Comparison of ENCODE assay signal across 8 mouse cellular contexts in the genomic region with DNA sequence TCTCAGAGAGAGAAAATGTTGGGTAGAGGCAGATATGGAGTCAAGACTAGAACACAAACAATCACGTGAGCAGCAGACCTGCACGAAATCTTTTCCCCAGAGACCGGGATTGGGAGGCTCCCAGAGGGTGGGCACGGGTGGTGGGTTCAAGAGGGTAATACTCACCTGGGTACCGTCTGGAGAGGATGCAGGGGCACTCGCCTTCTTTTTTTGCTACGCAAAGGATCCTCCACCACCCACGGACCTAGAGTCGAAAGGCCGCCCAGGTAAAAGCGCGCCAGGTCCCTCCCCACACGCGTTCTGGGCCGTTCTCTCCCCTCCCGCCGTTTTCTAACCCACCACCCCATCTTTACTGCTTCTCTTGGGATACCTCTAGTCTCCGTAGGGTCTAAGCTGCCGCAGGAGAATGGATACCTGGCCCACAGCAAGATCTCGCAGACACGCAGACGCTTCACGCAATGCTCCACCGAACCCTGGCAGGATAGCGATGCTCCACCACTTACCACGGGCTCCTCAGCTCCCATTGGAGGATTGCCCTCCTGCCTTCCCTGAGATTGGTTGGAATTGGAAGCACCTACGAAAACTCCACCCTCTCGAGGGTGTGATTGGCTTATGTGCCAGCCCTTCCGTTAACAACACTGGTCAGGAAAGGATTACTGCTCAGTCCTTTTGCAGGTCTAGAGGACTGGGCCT. TPM values are rescaled to one million over a fixed set of nuclear protein-coding genes. Genes with fewer than 3 reads are reported as not detected.
DNase-seq lines count a peak whose midpoint lies in the region; ATAC-seq and TF ChIP-seq lines count a peak whose summit lies in the region.

A gene (minus strand): TSS at position 500 of the 693 bp plus-strand sequence.

- peaks cover 6% of the 10 kb centered on the region; the same call in 1 of the 2 replicates for H3K4me1 ChIP-seq in G1E (ENCODE audit: insufficient read depth, low read depth, low read length)
- peaks cover 8% of the 10 kb centered on the region; the same call in 1 of the 2 replicates for H3K4me1 ChIP-seq in forebrain, embryonic 13.5 days
- no peaks in the 10 kb centered on the region for H3K4me1 ChIP-seq in heart, postnatal 0 days (ENCODE audit: control insufficient read depth, insufficient read depth)
- peaks cover 0 to 6% of the 10 kb centered on the region in 2 experiments; a peak in 1 of 4 replicates for H3K4me1 ChIP-seq in liver, embryonic 14.5 days (replicated peaks; ENCODE audit: control insufficient read depth in 2 of 2, insufficient read depth in 2 of 2, low read length in 1 of 2)
- no peaks in the 10 kb centered on the region for H3K4me1 ChIP-seq in stomach, postnatal 0 days (replicated peaks; ENCODE audit: control insufficient read depth, insufficient read depth)

- TF ChIP-seq CTCF in G1E (IDR thresholded peaks at IDR 0.05; ENCODE audit: low read depth, low read length), result no peak
- TF ChIP-seq CTCF in heart, postnatal 0 days (IDR thresholded peaks at IDR 0.05; ENCODE audit: low read depth), result no peak
- no peak for TF ChIP-seq CTCF in liver, embryonic 14.5 days (IDR thresholded peaks at IDR 0.05; ENCODE audit: low read depth)
- TF ChIP-seq CTCF in stomach, postnatal 0 days (IDR thresholded peaks at IDR 0.05; ENCODE audit: low read depth), result no peak

- H3K9ac ChIP-seq in forebrain, embryonic 13.5 days, result peak within 1 kb of the TSS; percentile 71
- H3K9ac ChIP-seq in heart, postnatal 0 days (replicated peaks; ENCODE audit: low read depth, low read length), result peak within 1 kb of the TSS; percentile 66
- H3K9ac ChIP-seq in liver, embryonic 14.5 days (replicated peaks), result peak within 1 kb of the TSS; percentile 65
- H3K9ac ChIP-seq in stomach, postnatal 0 days (ENCODE audit: low read length), result peak within 1 kb of the TSS; percentile 61

- ATAC-seq in G1E (ENCODE audit: extremely low read depth, insufficient number of reproducible peaks, low FRiP score, poor library complexity, severe bottlenecking), result peak; percentile 98
- peak; percentile 99 for ATAC-seq in forebrain, embryonic 13.5 days
- ATAC-seq in heart, postnatal 0 days (ENCODE audit: insufficient read depth, low read depth), result peak; percentile 99
- ATAC-seq in liver, embryonic 14.5 days (ENCODE audit: insufficient read depth), result peak; percentile 100
- ATAC-seq in stomach, postnatal 0 days (ENCODE audit: low FRiP score, low TSS enrichment), result peak; percentile 99

- peak; percentile 65 for DNase-seq in G1E (ENCODE audit: low spot score)
- peak; percentile 77 for DNase-seq in cerebellum, adult 11 months
- peak; percentile 83 for DNase-seq in heart, postnatal 0 days (ENCODE audit: low spot score)
- peak; percentile 81 to 89 for DNase-seq in kidney, postnatal 36 days
- peak; percentile 74 to 78 (median 77) for DNase-seq in liver, embryonic 14.5 days (ENCODE audit: low read depth in 3 of 3, low spot score in 3 of 3)
- peak; percentile 61 for DNase-seq in neural tube, embryonic 10.5 days (ENCODE audit: extremely low spot score, low spot score)
- peak; percentile 71 for DNase-seq in stomach, postnatal 0 days (ENCODE audit: low spot score)

- no peaks in the 10 kb centered on the region for H3K9me3 ChIP-seq in G1E (replicated peaks)
- no peaks in the 10 kb centered on the region for H3K9me3 ChIP-seq in forebrain, embryonic 13.5 days (replicated peaks)
- no peaks in the 10 kb centered on the region for H3K9me3 ChIP-seq in heart, postnatal 0 days (replicated peaks; ENCODE audit: control insufficient read depth, low read length)
- no peaks in the 10 kb centered on the region for H3K9me3 ChIP-seq in liver, embryonic 14.5 days (ENCODE audit: control insufficient read depth, low read length)
- no peaks in the 10 kb centered on the region for H3K9me3 ChIP-seq in stomach, postnatal 0 days (ENCODE audit: control insufficient read depth, low read length)

- H3K27ac ChIP-seq in forebrain, embryonic 13.5 days, result no peak within 1 kb of the TSS
- H3K27ac ChIP-seq in heart, postnatal 0 days (ENCODE audit: low read depth), result peak within 1 kb of the TSS; percentile 38; the same call in 1 of the 2 replicates
- no peak within 1 kb of the TSS for H3K27ac ChIP-seq in liver, embryonic 14.5 days
- H3K27ac ChIP-seq in stomach, postnatal 0 days (replicated peaks), result 0 out of 2 replicates have a peak within 1 kb of the TSS, but pooled peaks have one; percentile 24

- no peaks in the 10 kb centered on the region for H3K27me3 ChIP-seq in G1E (ENCODE audit: insufficient read depth, low read length)
- peaks cover 23% of the 10 kb centered on the region for H3K27me3 ChIP-seq in forebrain, embryonic 13.5 days
- no peaks in the 10 kb centered on the region for H3K27me3 ChIP-seq in heart, postnatal 0 days (ENCODE audit: control insufficient read depth, insufficient read depth, low read length)
- H3K27me3 ChIP-seq in liver, embryonic 14.5 days (ENCODE audit: control insufficient read depth, insufficient read depth, low read length), result no peaks in the 10 kb centered on the region
- H3K27me3 ChIP-seq in stomach, postnatal 0 days (ENCODE audit: control insufficient read depth, insufficient read depth, low read length), result no peaks in the 10 kb centered on the region

- 15% methylated on average over 28 of the region's 29 CpGs for WGBS in forebrain, embryonic 13.5 days
- WGBS in heart, postnatal 0 days, result 11% methylated on average over 29 of the region's 29 CpGs
- WGBS in liver, embryonic 14.5 days (ENCODE audit: insufficient replicate concordance), result 7% methylated on average over 29 of the region's 29 CpGs
- 13% methylated on average over 26 of the region's 29 CpGs for WGBS in stomach, postnatal 0 days

- peak within 1 kb of the TSS; percentile 61 for H3K4me2 ChIP-seq in forebrain, embryonic 13.5 days
- H3K4me2 ChIP-seq in heart, postnatal 0 days (ENCODE audit: low read depth, low read length), result peak within 1 kb of the TSS; percentile 84
- H3K4me2 ChIP-seq in liver, embryonic 14.5 days (ENCODE audit: low read depth), result peak within 1 kb of the TSS; percentile 73
- H3K4me2 ChIP-seq in stomach, postnatal 0 days (replicated peaks; ENCODE audit: low read depth), result peak within 1 kb of the TSS; percentile 61

- H3K4me3 ChIP-seq in G1E (ENCODE audit: low read depth, low read length), result peak within 1 kb of the TSS; percentile 72
- peak within 1 kb of the TSS; percentile 55 for H3K4me3 ChIP-seq in forebrain, embryonic 13.5 days
- H3K4me3 ChIP-seq in heart, postnatal 0 days (ENCODE audit: low read depth, low read length), result peak within 1 kb of the TSS; percentile 64
- peak within 1 kb of the TSS; percentile 67 to 91 for H3K4me3 ChIP-seq in liver, embryonic 14.5 days (ENCODE audit: insufficient read depth in 1 of 2, low read depth in 2 of 2, low read length in 2 of 2)
- H3K4me3 ChIP-seq in stomach, postnatal 0 days (ENCODE audit: low read depth, low read length), result peak within 1 kb of the TSS; percentile 50

- H3K36me3 ChIP-seq in G1E (replicated peaks), result no peaks in the 10 kb centered on the region
- no peaks in the 10 kb centered on the region for H3K36me3 ChIP-seq in forebrain, embryonic 13.5 days (ENCODE audit: poor library complexity, severe bottlenecking)
- no peaks in the 10 kb centered on the region for H3K36me3 ChIP-seq in heart, postnatal 0 days (replicated peaks; ENCODE audit: control insufficient read depth, insufficient read depth, low read length)
- H3K36me3 ChIP-seq in liver, embryonic 14.5 days (replicated peaks; ENCODE audit: control insufficient read depth, insufficient read depth, low read depth), result no peaks in the 10 kb centered on the region
- no peaks in the 10 kb centered on the region for H3K36me3 ChIP-seq in stomach, postnatal 0 days (ENCODE audit: control insufficient read depth, insufficient read depth, low read length)

- no peak for TF ChIP-seq EP300 in heart, postnatal 0 days (IDR thresholded peaks at IDR 0.05; ENCODE audit: low read depth)
- TF ChIP-seq EP300 in liver, embryonic 14.5 days (IDR thresholded peaks at IDR 0.05; ENCODE audit: low read depth), result no peak
- no peak for TF ChIP-seq EP300 in stomach, postnatal 0 days (optimal IDR thresholded peaks at IDR 0.05)

RNA-seq across cellular contexts. Expression of the gene that starts here (rescaled TPM):
- total RNA-seq in G1E (2014; fragmentation: Nextera tagmentation) (38.4 and 39.6 TPM in 2 replicates), G1E (2017) (2.1 and 2.7 TPM in 2 replicates)
- 0.21 and 0.58 TPM in 2 replicates for polyA plus RNA-seq in G1E (2012)
- polyA plus RNA-seq in forebrain, embryonic 13.5 days (2015; fragmentation: Nextera tagmentation; extraction: Ambion mirVana), result 21.1 and 21.5 TPM in 2 replicates
- total RNA-seq in heart, postnatal 0 days (2014; rRNA removed; ENCODE audit: low replicate concordance), result 0.08 and 1.0 TPM in 2 replicates
- polyA plus RNA-seq in heart, postnatal 0 days (2015; fragmentation: Nextera tagmentation; extraction: Ambion mirVana), result 2.8 and 3.3 TPM in 2 replicates
- polyA plus RNA-seq in liver, embryonic 14.5 days (2012; rRNA removed), result 2.1 and 3.1 TPM in 2 replicates
- polyA plus RNA-seq in liver, embryonic 14.5 days (2014; fragmentation: Nextera tagmentation; extraction: Ambion mirVana), result 2.0 and 2.6 TPM in 2 replicates
- polyA plus RNA-seq in stomach, postnatal 0 days (2015; fragmentation: Nextera tagmentation; extraction: Ambion mirVana), result 4.7 and 5.4 TPM in 2 replicates

Comparison
In these comparisons a context has a peak if more than half of its experiments do, and no peak if none do; other contexts are left out.
1. H3K27ac ChIP-seq: peak in heart, postnatal 0 days (single experiment) and stomach, postnatal 0 days (single experiment); none in forebrain, embryonic 13.5 days (single experiment) and liver, embryonic 14.5 days (single experiment).
2. Peak in every context shown above with its lines, with median percentiles within 50 percentile points of each other: ATAC-seq, DNase-seq, H3K4me3 ChIP-seq, H3K4me2 ChIP-seq and H3K9ac ChIP-seq.